Mouse (Mus musculus) E14TG2a.4 (cell line): Measurements from ENCODE around the gene Gpc6.
A peak's percentile ranks its signal among the peaks of the same experiment; 100 is the strongest.

Source experiments
- H3K27me3 ChIP-seq: 2 replicates; pipeline ENCODE4 v1.6.1; 2014; ENCODE audit warnings: low read length, control low read depth; ENCODE audit not compliant: insufficient read depth
- H3K36me3 ChIP-seq: 2 replicates; pipeline ENCODE4 v1.6.1; 2014; ENCODE audit warnings: low read length, control low read depth; ENCODE audit not compliant: insufficient read depth
- H3K4me1 ChIP-seq: replicated peaks from 2 replicates; pipeline ENCODE4 v1.6.1; 2014; ENCODE audit warnings: low read depth, low read length, control low read depth
- H3K4me3 ChIP-seq: replicated peaks from 2 replicates; pipeline ENCODE4 v1.5.1; 2014; ENCODE audit warnings: mild to moderate bottlenecking, low read length
- H3K9me3 ChIP-seq: 2 replicates; pipeline ENCODE4 v1.6.1; 2014; ENCODE audit warnings: low read length, control low read depth
- CTCF ChIP-seq: conservative IDR thresholded peaks from 2 replicates; pipeline ENCODE4 v1.5.1; 2014; ENCODE audit warnings: low read length
- NANOG ChIP-seq: IDR thresholded peaks from 2 replicates; pipeline ENCODE4 v1.6.1; 2014; ENCODE audit warnings: borderline replicate concordance, low read length, mixed read lengths
- POU5F1 ChIP-seq: IDR thresholded peaks from 2 replicates; pipeline ENCODE4 v1.6.1; 2014; ENCODE audit warnings: low read length, borderline replicate concordance

Gpc6 gene

DNA sequence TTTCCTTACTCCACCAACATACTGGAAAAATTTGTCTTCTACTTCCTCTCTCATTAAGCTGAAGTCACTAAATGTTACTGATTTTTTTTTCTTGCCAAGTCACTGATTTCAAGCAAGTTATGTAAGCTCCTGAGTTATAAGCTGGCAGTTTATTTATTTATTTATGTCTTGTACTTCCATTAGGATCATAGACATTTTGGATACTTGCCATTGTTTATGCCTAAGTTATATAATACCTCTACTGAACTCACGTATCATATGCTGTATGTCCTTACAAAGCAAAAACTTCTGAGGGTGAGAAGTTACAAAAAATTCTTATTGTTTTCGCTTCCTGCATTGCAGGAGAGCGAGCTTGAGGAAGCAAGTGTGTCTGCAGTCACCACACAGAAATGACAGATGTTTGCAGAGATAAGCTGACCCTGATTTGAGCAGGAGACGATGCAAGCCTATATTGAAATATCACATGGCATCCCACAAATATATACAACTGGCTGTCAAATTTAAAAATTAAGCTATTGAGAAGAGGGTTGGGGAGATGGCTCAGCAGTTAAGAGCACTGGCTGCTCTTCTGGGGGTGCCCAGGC, 1020.9 kb downstream of the Gpc6 start:
- peaks cover 15% of the 10 kb centered on the region for H3K27me3 ChIP-seq
- H3K9me3 ChIP-seq = peaks cover 12% of the 10 kb centered on the region
- TF ChIP-seq NANOG (no peak), POU5F1 (no peak), CTCF (no peak)
- no peaks in the 10 kb centered on the region for H3K36me3 ChIP-seq
- H3K4me1 ChIP-seq = no peaks in the 10 kb centered on the region
- no peak overlapping the region for H3K4me3 ChIP-seq

- H3K27me3 ChIP-seq = peaks cover 9% of the 10 kb centered on the region
- no peak overlapping the region for H3K4me3 ChIP-seq
- H3K36me3 ChIP-seq = no peaks in the 10 kb centered on the region
- peaks cover 12% of the 10 kb centered on the region for H3K9me3 ChIP-seq
- no peaks in the 10 kb centered on the region for H3K4me1 ChIP-seq
- TF ChIP-seq CTCF (no peak), NANOG (no peak), POU5F1 (no peak)
These were observed 1026.2 kb downstream of the Gpc6 start for GRCm38 (mm10) chr14:117951265-117951664.

GRCm38 (mm10) chr14:117951686-117952085, 1026.6 kb downstream of the Gpc6 start:
- no peak for TF ChIP-seq NANOG
- TF ChIP-seq POU5F1 = no peak
- TF ChIP-seq CTCF = no peak
- peaks cover 9% of the 10 kb centered on the region for H3K27me3 ChIP-seq
- H3K9me3 ChIP-seq = peaks cover 10% of the 10 kb centered on the region
- H3K4me1 ChIP-seq = no peaks in the 10 kb centered on the region
- no peak overlapping the region for H3K4me3 ChIP-seq
- H3K36me3 ChIP-seq = no peaks in the 10 kb centered on the region

DNA sequence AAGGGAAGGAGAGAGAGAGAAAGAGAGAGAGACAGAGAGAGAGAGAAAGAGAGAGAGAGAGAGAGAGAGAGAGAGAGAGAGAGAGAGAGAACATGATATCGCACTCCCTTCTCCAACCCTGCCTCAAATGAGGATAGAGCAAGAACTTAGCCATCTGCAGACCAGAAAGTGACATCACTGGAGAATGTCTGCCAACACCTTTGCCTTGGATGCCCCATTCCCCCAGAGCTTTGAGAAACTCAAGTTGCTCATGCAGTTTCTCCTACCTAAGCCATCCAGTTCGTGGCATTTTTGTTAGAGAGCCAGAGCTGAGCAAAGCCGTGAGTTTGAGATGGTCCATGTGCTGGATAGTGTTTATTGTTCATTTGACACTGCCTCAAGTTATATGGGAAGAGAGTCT, 1030.9 kb downstream of the Gpc6 start:
- Histone ChIP-seq H3K9me3 (no peaks in the 10 kb centered on the region), H3K4me1 (no peaks in the 10 kb centered on the region), H3K4me3 (no peak overlapping the region), H3K36me3 (no peaks in the 10 kb centered on the region), H3K27me3 (peaks cover 22% of the 10 kb centered on the region)
- TF ChIP-seq NANOG (no peak), POU5F1 (no peak), CTCF (no peak)

DNA sequence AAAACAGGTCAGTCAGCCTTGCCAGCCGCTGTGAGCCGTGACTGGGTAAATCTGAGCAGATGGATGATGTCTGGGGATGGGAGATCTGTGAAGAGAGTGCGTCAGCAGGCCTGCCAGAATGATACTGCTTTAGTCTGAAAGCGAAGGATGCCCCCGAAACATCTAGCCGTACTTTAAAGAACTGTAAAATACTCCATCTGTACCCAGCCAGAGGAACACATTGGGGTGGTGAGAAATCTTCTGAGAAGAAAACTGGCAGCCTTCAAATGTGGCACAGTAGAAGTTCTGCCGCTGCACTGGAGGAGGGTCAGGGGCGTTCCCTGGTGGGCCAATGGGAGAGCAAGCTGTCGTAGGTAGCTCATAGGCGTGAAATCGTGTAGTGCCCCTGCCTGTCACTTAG, 1033.3 kb downstream of the Gpc6 start:
- TF ChIP-seq POU5F1 (no peak), CTCF (no peak), NANOG (no peak)
- Histone ChIP-seq H3K9me3 (no peaks in the 10 kb centered on the region), H3K4me3 (no peak overlapping the region), H3K36me3 (no peaks in the 10 kb centered on the region), H3K27me3 (peaks cover 17% of the 10 kb centered on the region), H3K4me1 (no peaks in the 10 kb centered on the region)

DNA sequence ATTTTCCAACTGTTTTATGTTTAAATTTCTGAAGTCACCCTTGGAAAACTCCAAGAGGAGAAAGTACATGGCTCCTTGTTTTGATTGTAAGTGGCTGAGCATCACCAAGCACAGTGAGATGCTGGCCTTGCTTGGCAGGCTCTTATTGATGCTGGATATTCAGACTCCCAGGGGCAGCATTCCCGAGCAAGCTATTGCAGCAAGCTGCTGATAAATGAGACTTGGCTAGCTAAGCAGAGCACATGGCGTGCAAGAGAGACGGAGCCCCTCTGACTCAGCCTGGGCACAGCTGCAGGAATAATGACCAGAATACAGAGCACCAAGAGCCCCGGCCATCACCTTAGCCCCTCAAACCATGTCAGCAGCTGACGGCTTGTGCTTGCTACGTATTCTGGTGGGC, 1036.2 kb downstream of the Gpc6 start:
- H3K4me1 ChIP-seq = no peaks in the 10 kb centered on the region
- H3K4me3 ChIP-seq = no peak overlapping the region
- no peak for TF ChIP-seq CTCF
- TF ChIP-seq NANOG = no peak
- TF ChIP-seq POU5F1 = no peak
- H3K36me3 ChIP-seq = no peaks in the 10 kb centered on the region
- peaks cover 17% of the 10 kb centered on the region for H3K27me3 ChIP-seq
- peaks cover 8% of the 10 kb centered on the region for H3K9me3 ChIP-seq

DNA sequence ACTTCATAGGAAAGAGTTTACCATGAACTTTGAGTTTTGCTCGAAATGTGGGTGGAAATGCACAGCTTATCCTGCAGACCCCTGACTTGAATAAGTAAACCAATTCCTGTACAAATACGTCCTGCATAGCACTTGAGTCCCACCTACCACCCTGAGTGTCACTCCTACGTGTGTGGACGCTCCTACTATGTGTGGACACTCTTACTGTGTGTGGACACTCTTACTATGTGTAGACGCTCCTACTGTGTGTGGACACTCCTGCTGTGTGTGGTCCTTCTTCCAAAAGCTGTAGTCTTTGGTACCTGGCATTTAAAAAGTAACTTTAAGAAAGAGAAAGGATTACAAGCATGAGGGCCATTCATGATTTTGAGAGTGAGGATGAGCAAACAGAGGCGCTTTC, 1036.7 kb downstream of the Gpc6 start:
- H3K4me1 ChIP-seq = no peaks in the 10 kb centered on the region
- peaks cover 13% of the 10 kb centered on the region for H3K9me3 ChIP-seq
- peaks cover 17% of the 10 kb centered on the region for H3K27me3 ChIP-seq
- H3K4me3 ChIP-seq = no peak overlapping the region
- TF ChIP-seq POU5F1 (no peak), NANOG (no peak), CTCF (no peak)
- H3K36me3 ChIP-seq = no peaks in the 10 kb centered on the region

DNA sequence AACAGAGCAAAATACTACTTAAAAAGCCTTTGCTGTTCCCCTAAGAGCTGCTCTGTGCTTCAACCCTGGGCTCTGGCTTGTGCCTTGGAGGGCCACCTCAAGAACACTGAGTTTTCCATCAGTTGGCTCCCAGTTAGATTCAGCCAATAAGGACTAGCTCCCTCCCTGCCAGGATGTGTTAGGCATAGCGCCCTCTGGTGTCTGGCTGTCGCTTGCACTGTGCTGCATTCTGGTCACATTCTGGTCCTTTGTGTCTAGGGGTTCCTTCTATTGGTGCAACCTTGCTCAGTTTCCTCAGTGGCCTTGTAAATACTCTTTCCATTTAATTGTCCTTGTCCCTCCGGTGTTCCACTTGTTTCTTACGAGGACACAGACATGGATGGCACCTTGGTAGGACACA, 1037.3 kb downstream of the Gpc6 start:
- Histone ChIP-seq H3K9me3 (peaks cover 13% of the 10 kb centered on the region), H3K27me3 (peaks cover 15% of the 10 kb centered on the region), H3K4me1 (no peaks in the 10 kb centered on the region), H3K4me3 (no peak overlapping the region), H3K36me3 (no peaks in the 10 kb centered on the region)
- TF ChIP-seq CTCF (peak; percentile 52), POU5F1 (no peak), NANOG (no peak)

DNA sequence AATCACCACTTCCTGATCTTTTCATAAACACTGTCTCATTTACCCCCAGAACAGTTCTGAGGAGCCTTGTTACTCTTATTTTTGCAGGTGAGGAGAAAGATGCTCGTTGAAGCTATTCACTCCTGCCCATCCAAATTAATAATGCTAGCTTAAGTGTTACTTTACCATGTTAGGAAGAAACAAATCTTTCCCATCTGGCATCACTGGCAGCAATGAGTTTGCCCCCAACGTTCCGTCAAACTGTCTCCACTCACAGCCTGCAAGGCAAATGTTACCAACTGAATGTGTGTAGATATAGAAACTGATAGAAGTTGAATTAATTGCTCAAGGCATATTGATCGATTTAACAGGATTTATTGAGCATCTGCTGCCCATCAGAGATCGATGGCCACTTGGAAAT, 1047.5 kb downstream of the Gpc6 start:
- Histone ChIP-seq H3K4me3 (no peak overlapping the region), H3K4me1 (no peaks in the 10 kb centered on the region), H3K27me3 (no peaks in the 10 kb centered on the region), H3K36me3 (no peaks in the 10 kb centered on the region), H3K9me3 (peaks cover 9% of the 10 kb centered on the region; the same call in 1 of the 2 replicates)
- TF ChIP-seq POU5F1 = no peak
- no peak for TF ChIP-seq NANOG
- TF ChIP-seq CTCF = no peak
